Mouse (Mus musculus): ENCODE measurements around the gene Magi1.

Gene Magi1

GRCm38 (mm10) chr6:94257831-94258173, 25.9 kb downstream of the Magi1 start:
- DNase-seq (ENCODE audit: low spot score in 2 of 2): no peak

- DNase-seq (ENCODE audit: low spot score in 2 of 2): no peak
These were observed 26.5 kb downstream of the Magi1 start for GRCm38 (mm10) chr6:94256982-94257830.

GRCm38 (mm10) chr6:94253943-94254342, 29.8 kb downstream of the Magi1 start:
- DNase-seq (ENCODE audit: low spot score in 2 of 2): peak in 1 of 2 experiments; percentile 18

GRCm38 (mm10) chr6:94251358-94251945, 32.3 kb downstream of the Magi1 start:
- no peak for DNase-seq (ENCODE audit: low spot score in 2 of 2)

- DNase-seq (ENCODE audit: low spot score in 2 of 2): no peak
These were observed 34.4 kb downstream of the Magi1 start for GRCm38 (mm10) chr6:94249286-94249790.

GRCm38 (mm10) chr6:94241251-94241650, 42.5 kb downstream of the Magi1 start:
- peak; percentile 50 to 67 for DNase-seq (ENCODE audit: low spot score in 2 of 2)

- DNase-seq (ENCODE audit: low spot score in 2 of 2): no peak
These were observed 45.1 kb downstream of the Magi1 start for GRCm38 (mm10) chr6:94238643-94239042.

GRCm38 (mm10) chr6:94236899-94237298, 46.8 kb downstream of the Magi1 start:
- peak in 1 of 2 experiments; percentile 12 for DNase-seq (ENCODE audit: low spot score in 2 of 2)

GRCm38 (mm10) chr6:94232243-94232785, 51.4 kb downstream of the Magi1 start:
- no peak for DNase-seq (ENCODE audit: low spot score in 2 of 2)

GRCm38 (mm10) chr6:94231831-94232230, 51.9 kb downstream of the Magi1 start:
- DNase-seq (ENCODE audit: low spot score in 2 of 2): no peak

- DNase-seq (ENCODE audit: low spot score in 2 of 2): no peak
These were observed 52.4 kb downstream of the Magi1 start for GRCm38 (mm10) chr6:94231367-94231766.

GRCm38 (mm10) chr6:94230918-94231317, 52.8 kb downstream of the Magi1 start:
- DNase-seq (ENCODE audit: low spot score in 2 of 2): no peak

- no peak for DNase-seq (ENCODE audit: low spot score in 2 of 2)
These were observed 53.6 kb downstream of the Magi1 start for GRCm38 (mm10) chr6:94230129-94230528.

GRCm38 (mm10) chr6:94226262-94226661, 57.5 kb downstream of the Magi1 start:
- DNase-seq (ENCODE audit: low spot score in 2 of 2): no peak

- peak; percentile 70 to 78 for DNase-seq (ENCODE audit: low spot score in 2 of 2)
These were observed 57.9 kb downstream of the Magi1 start for GRCm38 (mm10) chr6:94225832-94226231.

- peak in 1 of 2 experiments; percentile 19 for DNase-seq (ENCODE audit: low spot score in 2 of 2)
These were observed 58.6 kb downstream of the Magi1 start for GRCm38 (mm10) chr6:94225091-94225490.

- DNase-seq (ENCODE audit: low spot score in 2 of 2): no peak
These were observed 61.5 kb downstream of the Magi1 start for GRCm38 (mm10) chr6:94222253-94222652.

- no peak for DNase-seq (ENCODE audit: low spot score in 2 of 2)
These were observed 62.0 kb downstream of the Magi1 start for GRCm38 (mm10) chr6:94221750-94222149.

GRCm38 (mm10) chr6:94218076-94218475, 65.6 kb downstream of the Magi1 start:
- peak; percentile 33 to 52 for DNase-seq (ENCODE audit: low spot score in 2 of 2)

- no peak for DNase-seq (ENCODE audit: low spot score in 2 of 2)
These were observed 67.9 kb downstream of the Magi1 start for GRCm38 (mm10) chr6:94215834-94216233.

GRCm38 (mm10) chr6:94214895-94215538, 68.7 kb downstream of the Magi1 start:
- DNase-seq (ENCODE audit: low spot score in 2 of 2): peak; percentile 59 to 68

GRCm38 (mm10) chr6:94205926-94206325, 77.8 kb downstream of the Magi1 start:
- DNase-seq (ENCODE audit: low spot score in 2 of 2): no peak
